Mouse (Mus musculus): ENCODE data around the gene Lalba. TPM values are rescaled to one million over a fixed set of nuclear protein-coding genes. Genes with fewer than 3 reads are reported as not detected.
"Not testable (repeated sequence)": the region's sequence is repeated elsewhere in the genome, so short reads cannot be mapped to it uniquely, and the experiment has no call there.

The Lalba gene
- not detected in 2 replicates for polyA plus RNA-seq (2012; rRNA removed)

DNA sequence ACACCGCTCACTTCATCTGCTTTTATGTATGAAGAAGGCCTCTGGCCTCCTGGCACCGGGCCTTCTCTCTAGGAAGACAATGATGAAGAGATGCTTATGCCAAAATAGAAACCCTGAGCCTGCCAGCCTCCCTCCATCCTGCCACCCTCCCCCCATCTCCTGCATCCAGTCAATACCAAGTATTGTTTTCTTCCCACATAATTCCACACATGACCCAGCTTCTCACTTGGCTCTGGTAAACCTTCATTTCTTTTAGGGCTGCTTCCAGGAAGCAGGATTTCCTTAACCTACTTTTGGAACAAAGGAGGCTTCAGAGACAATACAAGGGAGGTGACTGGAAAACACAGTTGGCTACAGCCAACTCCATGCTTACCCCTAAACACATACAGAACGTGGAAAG lies at the start of gene Lalba:
Lalba (minus strand) TSS at position 21 of the 400 bp plus-strand sequence.
- no peak for DNase-seq (ENCODE audit: extremely low spot score in 1 of 2, low spot score in 1 of 2)

DNA sequence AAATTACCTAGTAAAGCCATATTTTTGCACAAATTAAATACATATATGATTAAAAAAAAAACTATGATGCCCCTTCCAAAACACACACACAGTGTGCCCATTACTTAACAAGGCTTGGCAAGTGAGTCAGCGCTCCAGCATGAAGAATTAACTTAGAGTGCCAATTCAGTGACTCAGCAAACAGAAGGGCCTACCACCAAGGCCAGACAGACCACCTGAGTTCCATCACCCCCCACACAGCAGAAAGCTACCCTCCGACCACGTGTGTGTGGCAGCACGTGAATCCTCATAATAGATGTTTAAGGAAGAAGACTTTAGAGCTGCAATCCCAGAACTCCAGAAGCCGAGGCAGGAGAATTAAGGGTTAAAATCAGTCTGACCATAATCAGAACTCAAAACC lies 49.8 kb upstream of the Lalba start:
- peak in 1 of 2 experiments; percentile 38 for DNase-seq (ENCODE audit: extremely low spot score in 1 of 2, low spot score in 1 of 2)

DNA sequence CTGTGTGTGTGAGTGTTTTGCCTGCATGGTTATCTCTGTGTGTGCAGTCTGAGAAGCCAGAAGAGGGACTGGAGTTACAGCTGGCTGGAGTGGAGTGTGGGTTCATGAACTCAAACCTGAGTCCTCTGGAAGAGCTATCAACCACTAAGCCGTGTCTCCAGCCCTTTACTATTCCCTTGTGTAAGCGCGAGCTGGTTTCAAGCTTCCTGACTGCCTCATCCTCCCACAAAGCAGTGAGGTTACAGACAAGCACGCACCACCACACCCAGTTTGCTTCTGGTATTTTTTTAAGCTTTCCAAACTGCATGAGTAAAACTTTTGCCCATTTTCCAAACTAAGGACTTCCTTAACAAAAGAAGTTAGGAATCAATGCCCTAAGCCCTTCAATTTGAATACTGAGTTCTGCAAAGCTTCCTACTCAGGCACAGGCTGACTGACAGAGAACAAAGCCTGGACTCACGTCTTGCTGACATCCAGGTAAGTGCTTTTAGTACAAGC lies 45.6 kb upstream of the Lalba start:
- DNase-seq (ENCODE audit: extremely low spot score in 1 of 2, low spot score in 1 of 2) = no peak

DNA sequence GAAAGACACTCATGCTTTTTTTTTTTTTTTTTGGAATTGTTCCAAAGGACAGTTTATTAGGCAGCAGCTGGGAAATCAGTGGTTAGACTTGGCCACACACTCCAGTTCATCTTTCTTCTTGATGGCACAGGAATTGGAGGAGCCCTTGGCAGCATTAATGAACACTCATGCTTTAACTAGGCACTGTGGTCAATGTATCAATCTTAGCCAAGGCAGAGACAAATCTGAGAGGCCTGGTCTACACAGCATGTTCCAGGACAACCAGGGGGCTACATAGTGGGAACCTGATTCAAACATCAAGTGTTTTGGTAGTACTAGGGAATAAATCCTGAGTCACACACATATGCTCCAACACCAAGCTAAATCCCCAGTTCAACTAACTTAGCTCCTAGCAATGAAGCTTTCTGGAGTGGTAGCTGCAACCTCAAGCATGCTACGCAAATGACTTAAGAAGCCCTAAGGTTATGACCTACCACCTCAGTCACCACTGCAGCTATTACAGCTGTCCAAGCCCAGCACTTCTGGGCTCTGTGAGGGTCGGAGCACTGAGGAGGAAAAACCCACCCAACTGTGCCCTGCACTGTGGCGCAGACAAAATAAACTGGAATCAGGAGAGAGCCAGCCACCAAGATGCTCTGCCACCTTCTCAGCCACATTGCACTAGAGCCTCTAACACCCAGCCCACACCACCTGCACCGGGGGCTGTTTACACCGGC lies 44.7 kb upstream of the Lalba start:
- no peak for DNase-seq (ENCODE audit: extremely low spot score in 1 of 2, low spot score in 1 of 2)

DNA sequence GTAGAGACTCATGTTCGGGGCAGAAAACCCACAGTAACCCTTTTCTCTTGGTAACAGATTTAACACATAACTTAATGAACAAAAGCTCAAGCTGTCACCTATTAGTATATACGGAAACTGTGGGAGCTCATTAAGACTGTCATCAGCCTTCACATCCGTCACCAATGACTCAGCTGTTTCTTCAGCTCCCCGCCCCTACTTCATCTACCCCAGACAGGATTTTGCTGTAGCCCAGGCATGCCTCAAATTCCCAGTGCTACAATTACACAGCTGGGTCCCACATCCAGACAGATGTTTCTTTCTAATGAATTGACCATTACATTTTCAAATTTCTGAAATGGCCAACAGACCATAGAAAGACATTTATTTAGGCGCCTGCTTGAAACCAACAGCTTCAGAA lies 43.5 kb upstream of the Lalba start:
- DNase-seq (ENCODE audit: extremely low spot score in 1 of 2, low spot score in 1 of 2) = no peak

DNA sequence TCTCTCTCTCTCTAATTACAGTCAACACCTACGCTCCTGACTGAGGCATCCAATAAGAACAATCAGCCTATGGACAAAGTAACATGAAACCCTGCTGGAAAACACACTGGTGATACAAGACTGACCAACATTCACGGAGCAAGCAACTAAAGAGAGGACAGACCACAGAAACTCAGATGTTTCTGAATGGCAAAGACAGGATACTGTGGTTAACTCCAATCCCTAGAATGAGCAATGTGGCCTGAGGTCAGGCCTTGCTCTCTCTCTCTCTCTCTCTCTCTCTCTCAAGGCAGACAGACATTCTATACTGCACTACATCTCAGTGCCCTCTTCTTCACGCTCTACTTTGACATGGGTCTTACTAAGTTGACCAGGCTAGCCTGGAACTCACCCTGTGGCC lies 38.7 kb upstream of the Lalba start:
- no peak for DNase-seq (ENCODE audit: extremely low spot score in 1 of 2, low spot score in 1 of 2)

DNA sequence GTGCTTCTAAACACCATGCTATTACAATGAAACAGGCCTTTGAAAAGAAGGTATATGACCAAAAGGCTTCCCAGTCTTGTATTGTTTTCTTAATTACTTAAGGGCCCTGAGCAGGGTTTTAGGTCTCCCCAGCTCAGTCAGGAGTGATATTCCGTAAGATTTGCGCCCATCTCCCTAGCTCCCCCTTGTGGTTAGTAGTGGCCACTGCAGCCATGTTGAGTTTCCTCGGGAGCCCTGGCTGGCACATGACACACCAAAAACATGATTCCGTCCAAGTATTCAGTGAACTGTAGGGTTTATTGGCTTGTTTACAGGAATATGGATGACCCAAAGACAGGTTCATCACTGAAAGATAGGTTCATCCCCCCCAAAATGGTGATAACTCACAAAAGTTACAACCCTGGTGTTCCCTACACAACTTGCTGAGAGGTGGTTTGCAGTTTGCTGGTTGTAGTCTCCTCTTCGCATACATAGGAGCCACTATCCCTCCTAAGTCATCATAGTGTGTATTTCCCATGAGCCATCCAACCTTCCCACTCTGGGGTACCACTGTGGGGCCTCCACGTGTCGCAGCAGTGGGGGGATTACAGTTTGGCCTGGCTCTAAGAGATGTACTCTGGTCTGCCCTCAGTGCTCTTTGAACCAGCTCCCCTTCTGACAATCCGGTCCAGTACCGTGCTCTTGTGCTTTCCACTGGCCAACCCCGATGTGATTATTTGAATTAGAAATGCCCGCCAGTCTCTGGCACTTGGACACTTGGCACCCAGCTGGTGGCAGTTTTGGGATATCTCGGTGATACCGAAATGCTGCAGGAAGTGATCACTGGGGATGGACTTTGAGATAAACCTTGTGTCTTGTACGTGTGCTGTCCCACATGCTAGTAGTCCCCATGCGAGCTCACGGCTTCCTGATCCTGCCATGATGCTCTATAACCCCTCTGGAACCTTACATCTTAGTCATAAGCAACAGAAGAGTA lies 35.1 kb upstream of the Lalba start:
- peak in 1 of 2 experiments; percentile 82 for DNase-seq (ENCODE audit: extremely low spot score in 1 of 2, low spot score in 1 of 2)

DNA sequence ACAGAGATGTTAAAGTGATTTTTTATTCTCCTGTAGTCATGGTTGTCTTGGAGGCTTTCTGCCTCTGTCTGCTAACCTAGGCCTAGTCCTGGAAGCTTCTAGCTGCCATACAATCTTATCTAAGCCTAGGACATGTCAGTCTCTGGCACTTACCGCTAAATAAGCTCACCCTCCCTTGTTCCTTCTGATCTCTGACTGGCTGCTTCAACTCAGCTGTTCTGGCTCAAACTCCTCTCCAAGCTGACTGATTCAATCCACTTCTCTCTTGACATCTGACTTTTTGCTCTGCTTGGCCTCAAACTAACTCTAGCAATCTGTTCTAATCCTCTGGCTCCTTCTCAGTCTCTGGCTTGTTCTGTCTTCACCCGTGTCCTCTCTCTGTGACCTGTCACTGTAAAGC lies 32.3 kb upstream of the Lalba start:
- DNase-seq (ENCODE audit: extremely low spot score in 1 of 2, low spot score in 1 of 2) = not testable (repeated sequence)

DNA sequence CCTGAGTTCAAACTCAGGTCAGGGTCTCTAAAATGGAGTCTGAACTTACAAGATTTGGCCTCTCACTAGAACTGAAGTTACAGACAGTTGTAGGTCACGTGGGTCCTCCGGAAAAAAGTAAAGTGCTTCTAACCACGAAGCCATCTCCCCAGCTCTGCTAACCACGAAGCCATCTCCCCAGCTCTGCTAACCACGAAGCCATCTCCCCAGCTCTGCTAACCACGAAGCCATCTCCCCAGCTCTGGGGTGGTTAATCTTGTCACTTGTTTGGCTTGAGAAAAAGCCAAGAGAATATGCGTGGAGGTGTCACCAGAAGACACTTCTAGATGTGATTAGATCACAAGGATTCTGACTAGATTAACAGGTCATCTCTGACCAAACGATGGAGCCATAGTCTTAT lies 31.6 kb upstream of the Lalba start:
- no peak for DNase-seq (ENCODE audit: extremely low spot score in 1 of 2, low spot score in 1 of 2)

DNA sequence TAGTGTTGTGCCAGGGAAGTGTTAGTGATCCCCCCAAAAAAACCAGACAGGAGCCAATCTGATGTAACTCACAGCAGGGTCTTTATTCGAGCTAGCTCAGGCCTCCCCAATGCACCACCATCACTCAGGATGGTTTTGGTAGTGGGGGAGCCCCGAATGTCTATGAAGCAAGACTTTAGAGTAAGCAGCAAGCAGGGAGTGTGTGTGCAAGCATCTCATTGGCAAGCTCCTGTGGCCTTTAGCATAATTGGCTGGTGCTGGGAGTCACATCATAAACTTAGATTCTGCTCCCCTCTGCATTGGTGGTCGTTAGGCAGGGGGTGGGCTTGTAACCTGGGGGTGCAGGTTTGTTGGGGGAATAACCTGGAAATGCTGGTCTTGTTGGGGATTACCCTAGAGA lies 31.2 kb upstream of the Lalba start:
- DNase-seq (ENCODE audit: extremely low spot score in 1 of 2, low spot score in 1 of 2) = not testable (repeated sequence)

DNA sequence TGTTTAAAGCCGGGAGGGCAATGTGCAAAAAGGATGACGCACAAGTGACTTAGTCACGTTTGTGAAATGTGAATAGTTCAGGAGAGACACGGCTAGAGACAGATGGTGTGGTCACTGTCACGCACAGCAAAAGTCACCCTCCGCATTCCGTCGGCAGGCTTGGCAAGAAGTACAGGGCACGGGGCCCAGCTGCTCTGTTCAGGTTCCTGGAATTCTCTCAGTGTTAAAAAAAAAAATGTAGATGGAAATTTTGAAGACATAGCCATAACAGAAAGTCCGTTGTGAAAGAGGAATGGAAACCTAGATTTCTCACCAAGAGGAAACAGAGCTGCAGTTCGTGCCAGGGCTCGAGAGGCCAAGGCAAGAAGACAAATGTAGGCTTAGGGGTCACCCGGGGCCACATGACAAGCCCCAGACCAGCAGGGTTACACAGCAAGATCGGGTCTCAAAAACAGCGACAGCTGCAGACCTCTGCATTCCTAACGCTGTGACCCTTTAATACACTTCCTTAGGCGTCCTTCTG lies 30.3 kb upstream of the Lalba start:
- DNase-seq (ENCODE audit: extremely low spot score in 1 of 2, low spot score in 1 of 2) = peak in 1 of 2 experiments; percentile 57

DNA sequence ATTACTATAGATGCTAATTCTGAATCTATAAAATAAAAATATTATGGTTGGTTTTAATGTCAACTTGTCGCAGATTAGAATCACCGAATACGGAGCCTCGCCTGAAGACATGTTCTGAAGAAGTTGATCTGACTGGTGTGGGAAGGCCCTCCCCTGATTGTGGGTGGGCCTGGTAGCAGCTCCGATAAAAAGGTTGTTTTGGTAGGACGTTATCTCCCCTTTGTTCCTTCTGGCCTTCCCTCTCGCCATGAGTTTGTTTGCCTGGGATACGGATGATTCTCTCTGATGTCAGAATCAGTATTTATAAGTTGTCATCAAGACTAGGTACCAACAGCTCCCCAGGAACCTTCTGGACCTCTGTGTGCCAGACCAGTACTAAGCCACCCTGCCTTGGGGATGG lies 29.7 kb upstream of the Lalba start:
- DNase-seq (ENCODE audit: extremely low spot score in 1 of 2, low spot score in 1 of 2) = no peak

DNA sequence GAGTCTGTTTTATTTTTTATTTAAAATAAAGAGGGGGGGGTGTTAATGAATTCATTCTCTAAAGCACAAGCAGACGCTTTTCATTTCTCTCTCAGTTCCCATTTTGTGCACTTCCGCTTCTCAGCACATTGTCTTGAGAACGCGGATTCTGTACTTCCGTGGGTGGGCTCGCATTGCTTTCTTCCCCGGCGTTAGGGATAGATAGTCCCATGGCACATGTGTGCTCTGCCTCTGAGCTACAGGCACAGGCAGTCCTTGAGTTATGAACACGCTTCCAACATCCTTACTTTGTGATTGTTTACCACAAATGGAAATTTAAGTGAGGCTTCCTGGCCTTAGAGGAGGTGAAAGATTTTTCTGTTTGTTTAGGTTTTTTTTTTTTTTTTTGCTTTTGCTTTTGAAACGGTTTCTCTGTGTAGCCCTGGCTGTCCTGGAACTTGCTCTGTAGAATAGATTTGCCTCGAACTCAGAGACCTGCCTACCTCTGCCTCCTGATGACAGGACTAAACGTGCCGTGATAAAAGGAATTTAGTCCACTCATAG lies 28.9 kb upstream of the Lalba start:
- no peak for DNase-seq (ENCODE audit: extremely low spot score in 1 of 2, low spot score in 1 of 2)

DNA sequence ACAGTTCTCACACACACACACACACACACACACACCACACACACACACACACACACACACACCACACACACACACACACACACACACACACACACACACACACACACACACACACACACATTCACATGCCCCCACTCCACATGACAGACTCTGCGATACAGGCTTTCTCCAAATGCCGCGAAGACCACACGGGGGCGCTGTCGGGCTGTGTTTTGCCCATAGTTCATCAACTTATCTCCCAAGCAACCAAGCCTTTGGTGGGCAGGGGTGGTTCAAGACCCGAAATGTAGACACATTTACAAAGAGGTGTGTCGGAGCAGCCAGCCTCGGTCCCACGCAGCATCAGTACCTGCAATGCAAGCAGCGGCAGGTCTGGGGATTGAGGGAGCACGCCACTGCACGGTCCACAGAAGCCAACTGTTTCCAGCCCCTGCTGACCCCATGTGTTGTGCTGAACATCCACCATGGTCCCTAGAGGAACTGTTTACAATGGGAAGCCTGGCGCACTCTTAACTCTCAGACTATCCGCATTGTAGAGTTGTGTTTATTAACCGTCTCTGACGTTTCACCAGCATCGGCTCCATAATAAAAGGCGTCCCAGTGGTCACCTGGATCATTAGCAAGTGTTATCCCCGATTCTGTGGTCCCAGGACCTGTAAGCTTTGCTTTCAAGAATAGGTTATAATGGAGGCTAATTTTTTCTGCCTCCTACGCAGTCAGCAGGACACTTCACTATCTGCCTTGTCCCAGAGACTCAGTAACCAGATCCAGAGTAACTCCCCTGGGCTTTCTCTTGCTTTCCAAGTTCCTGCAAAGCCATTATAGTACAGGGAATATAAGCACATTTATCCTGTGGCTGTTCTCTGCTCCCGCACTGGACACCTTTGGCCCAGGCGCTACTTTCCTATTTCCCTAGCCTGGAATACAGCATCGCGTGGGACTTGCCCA lies 28.2 kb upstream of the Lalba start:
- peak in 1 of 2 experiments; percentile 76 for DNase-seq (ENCODE audit: extremely low spot score in 1 of 2, low spot score in 1 of 2)

DNA sequence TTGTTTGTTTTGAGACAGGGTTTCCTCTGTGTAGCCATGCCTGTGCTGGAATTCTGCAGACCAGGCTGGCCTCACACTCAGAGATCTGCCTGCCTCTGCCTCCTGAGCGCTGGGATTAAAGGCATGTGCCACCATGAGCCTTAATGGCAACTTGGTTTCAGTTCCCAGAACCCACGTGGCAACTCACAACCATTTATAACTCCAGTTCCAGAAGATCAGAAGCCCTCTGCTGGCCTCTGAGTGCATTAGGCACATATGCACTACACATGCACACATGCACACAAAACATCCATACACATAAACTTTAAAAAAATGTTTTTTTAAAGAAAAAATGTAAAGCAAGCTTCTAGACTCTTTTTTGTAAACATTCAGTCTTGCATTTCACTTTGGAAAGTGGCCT lies 26.9 kb upstream of the Lalba start:
- no peak for DNase-seq (ENCODE audit: extremely low spot score in 1 of 2, low spot score in 1 of 2)

DNA sequence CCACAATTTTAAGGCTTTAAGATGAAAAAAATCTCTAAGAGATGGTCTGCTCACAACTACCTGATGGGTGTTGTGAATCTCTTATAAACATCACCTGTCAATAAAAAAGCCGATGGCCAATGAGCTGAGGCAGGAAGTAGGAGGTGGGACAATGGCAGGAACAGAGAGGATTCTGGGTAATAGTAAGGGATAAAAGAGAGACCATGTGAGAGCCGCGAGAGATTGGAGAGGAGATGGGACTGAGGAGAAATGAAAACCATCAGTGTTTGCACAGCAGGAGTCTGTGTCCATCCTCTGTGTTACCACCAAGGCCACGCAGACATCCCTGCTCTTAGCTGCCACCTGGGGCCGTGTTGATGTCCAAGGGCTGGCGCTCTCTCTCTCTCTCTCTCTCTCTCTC lies 24.8 kb upstream of the Lalba start:
- DNase-seq (ENCODE audit: extremely low spot score in 1 of 2, low spot score in 1 of 2) = no peak

DNA sequence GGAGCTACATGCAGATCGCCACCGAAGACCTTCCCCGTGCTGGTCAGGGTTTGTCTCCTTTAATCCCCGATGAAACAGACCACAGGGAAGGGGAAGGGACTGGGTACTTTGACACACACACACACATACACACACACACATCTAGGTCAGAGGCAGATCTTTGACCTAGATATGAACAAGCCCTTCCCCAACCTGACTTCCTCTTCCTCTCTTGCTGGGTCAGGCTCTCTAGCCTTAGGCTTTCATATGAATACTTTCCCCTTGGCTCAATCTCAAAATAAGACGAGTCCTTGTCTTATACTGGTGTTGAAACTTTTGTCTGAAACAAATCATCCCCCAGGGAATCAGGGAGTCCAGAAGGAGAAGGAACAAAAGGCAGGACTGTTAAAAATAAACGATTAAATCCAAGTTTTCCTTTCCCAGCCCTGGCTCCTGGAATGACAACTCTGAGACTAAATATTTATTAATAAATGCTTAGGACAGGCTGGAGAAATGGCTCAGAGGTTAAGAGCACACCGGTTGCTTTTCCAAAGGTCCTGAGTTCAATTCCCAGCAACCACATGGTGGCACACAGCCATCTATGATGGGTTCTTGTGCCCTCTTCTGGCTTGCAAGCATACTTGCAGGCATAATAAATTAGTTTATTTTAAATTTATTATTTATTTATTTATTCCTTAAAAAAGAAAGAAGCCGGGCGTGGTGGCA lies 23.9 kb upstream of the Lalba start:
- DNase-seq (ENCODE audit: extremely low spot score in 1 of 2, low spot score in 1 of 2) = no peak

DNA sequence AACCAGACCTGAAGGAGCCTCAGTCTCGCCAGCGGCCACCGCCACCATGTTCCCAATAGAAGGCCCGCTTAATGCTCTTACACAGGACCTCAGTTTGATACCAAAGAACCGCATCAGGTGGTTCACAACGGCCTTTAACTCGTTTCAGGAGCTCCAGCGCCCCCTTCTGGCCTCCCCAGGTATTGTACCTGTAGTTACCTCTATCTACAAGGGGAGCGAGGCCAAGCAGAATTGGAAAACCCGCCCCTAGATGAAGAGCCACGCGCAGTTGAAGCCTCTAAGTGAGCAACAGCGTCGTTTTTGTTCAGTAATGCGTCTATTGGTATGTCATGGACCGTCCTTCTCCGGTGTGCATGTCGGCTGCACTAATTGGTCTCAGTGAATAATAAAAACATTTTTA lies 22.0 kb upstream of the Lalba start:
- peak in 1 of 2 experiments; percentile 82 for DNase-seq (ENCODE audit: extremely low spot score in 1 of 2, low spot score in 1 of 2)

DNA sequence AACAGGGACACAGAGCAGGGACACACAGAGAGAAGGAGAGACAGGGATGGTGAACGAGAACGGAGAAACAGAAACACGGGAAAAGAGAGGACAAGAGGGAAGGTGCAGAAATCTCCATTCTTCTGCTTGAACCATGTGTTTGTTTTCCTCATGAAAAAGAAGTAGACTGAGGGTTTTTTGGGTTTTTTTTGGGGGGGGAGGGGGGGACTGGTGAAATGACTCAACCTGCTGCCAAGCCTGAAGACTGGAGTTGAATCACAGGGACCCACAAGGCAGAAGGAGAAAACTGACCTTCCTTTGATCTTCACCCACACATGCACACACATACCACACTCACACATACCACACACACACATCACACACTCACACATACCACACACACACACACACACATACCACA lies 20.8 kb upstream of the Lalba start:
- no peak for DNase-seq (ENCODE audit: extremely low spot score in 1 of 2, low spot score in 1 of 2)

Data from frontal cortex, adult 2 months (tissue).